Mouse (Mus musculus) myocyte (in vitro differentiated cells): ENCODE measurements around the gene Nav3. TPM values are rescaled to one million over a fixed set of nuclear protein-coding genes. Genes with fewer than 3 reads are reported as not detected.
"Not testable (repeated sequence)": the region's sequence is repeated elsewhere in the genome, so short reads cannot be mapped to it uniquely, and the experiment has no call there.

Experiments used
- H3K27me3 ChIP-seq: one replicate; pipeline ENCODE4 v1.6.1; 2011; ENCODE audit not compliant: control insufficient read depth, insufficient read depth, insufficient read length
- H3K36me3 ChIP-seq: one replicate; pipeline ENCODE4 v1.6.1; 2011; ENCODE audit not compliant: control insufficient read depth, insufficient read depth
- H3K4me2 ChIP-seq: one replicate; pipeline ENCODE4 v1.6.1; 2011; ENCODE audit warnings: low read depth, control low read depth
- H3K4me3 ChIP-seq: one replicate; pipeline ENCODE4 v1.5.1; 2011; ENCODE audit warnings: mild to moderate bottlenecking, control low read depth, moderate library complexity
- H3K79me2 ChIP-seq: one replicate; pipeline ENCODE4 v1.6.1; 2011; ENCODE audit not compliant: control insufficient read depth, insufficient read depth
- H3ac ChIP-seq: one replicate; pipeline ENCODE4 v1.6.1; 2011; ENCODE audit not compliant: control insufficient read depth, insufficient read length
- CEBPB ChIP-seq: IDR thresholded peaks from 2 replicates; pipeline ENCODE4 v1.6.1; 2011; ENCODE audit warnings: mild to moderate bottlenecking, moderate library complexity; ENCODE audit not compliant: poor library complexity, insufficient read depth, severe bottlenecking
- E2F4 ChIP-seq: IDR thresholded peaks from one replicate; pipeline ENCODE4 v1.6.1; 2011; ENCODE audit warnings: mild to moderate bottlenecking, control low read depth, moderate library complexity; ENCODE audit not compliant: insufficient read depth
- MAX ChIP-seq: IDR thresholded peaks from one replicate; pipeline ENCODE4 v1.6.1; 2011; ENCODE audit warnings: low read depth, mild to moderate bottlenecking, control low read depth
- MYOD1 ChIP-seq, 3 experiments: IDR thresholded peaks; one replicate each; pipeline ENCODE4 v1.6.1; 2011; ENCODE audit warnings: control low read depth in 2 of 3, low read depth in 2 of 3, mild to moderate bottlenecking in 2 of 3, moderate library complexity in 1 of 3; ENCODE audit not compliant: insufficient read length in 2 of 3, control insufficient read depth in 1 of 3
- MYOG ChIP-seq, 3 experiments: IDR thresholded peaks; one replicate each; pipeline ENCODE4 v1.6.1; 2011; ENCODE audit warnings: control low read depth in 2 of 3, low read depth in 2 of 3, mild to moderate bottlenecking in 2 of 3; ENCODE audit not compliant: insufficient read length in 2 of 3, control insufficient read depth in 1 of 3, insufficient read depth in 1 of 3
- POLR2A ChIP-seq: IDR thresholded peaks from one replicate; pipeline ENCODE4 v1.6.1; 2011; ENCODE audit warnings: low read depth, mild to moderate bottlenecking, control low read depth, moderate library complexity; ENCODE audit not compliant: insufficient read length
- POLR2AphosphoS2 ChIP-seq: IDR thresholded peaks from one replicate; pipeline ENCODE4 v1.6.1; 2011; ENCODE audit warnings: low read depth, control low read depth; ENCODE audit not compliant: insufficient read length
- REST ChIP-seq: IDR thresholded peaks from one replicate; pipeline ENCODE4 v1.6.1; 2011; ENCODE audit warnings: mild to moderate bottlenecking, control low read depth, moderate library complexity; ENCODE audit not compliant: insufficient read depth, insufficient read length
- SRF ChIP-seq: IDR thresholded peaks from one replicate; pipeline ENCODE4 v1.6.1; 2011; ENCODE audit warnings: low read depth; ENCODE audit not compliant: control insufficient read depth, insufficient read length
- TCF12 ChIP-seq: IDR thresholded peaks from one replicate; pipeline ENCODE4 v1.6.1; 2011; ENCODE audit warnings: mild to moderate bottlenecking, control low read depth; ENCODE audit not compliant: poor library complexity, insufficient read depth, severe bottlenecking
- TCF3 ChIP-seq: IDR thresholded peaks from one replicate; pipeline ENCODE4 v1.6.1; 2011; ENCODE audit warnings: low read depth, control low read depth; ENCODE audit not compliant: insufficient read length
- USF1 ChIP-seq: IDR thresholded peaks from one replicate; pipeline ENCODE4 v1.6.1; 2011; ENCODE audit warnings: low read depth, mild to moderate bottlenecking, control low read depth, moderate library complexity
- polyA plus RNA-seq: library from polyadenylated mRNA; unstranded; fragments of >200 nt; fragmentation: generic; extraction: Trizol; gene quantifications from one replicate; pipeline ENCODE4 v1.2.1, GENCODE M21; 2012; ENCODE audit warnings: missing spikeins

The Nav3 gene
- polyA plus RNA-seq, 1 experiment: 2.9 TPM

DNA sequence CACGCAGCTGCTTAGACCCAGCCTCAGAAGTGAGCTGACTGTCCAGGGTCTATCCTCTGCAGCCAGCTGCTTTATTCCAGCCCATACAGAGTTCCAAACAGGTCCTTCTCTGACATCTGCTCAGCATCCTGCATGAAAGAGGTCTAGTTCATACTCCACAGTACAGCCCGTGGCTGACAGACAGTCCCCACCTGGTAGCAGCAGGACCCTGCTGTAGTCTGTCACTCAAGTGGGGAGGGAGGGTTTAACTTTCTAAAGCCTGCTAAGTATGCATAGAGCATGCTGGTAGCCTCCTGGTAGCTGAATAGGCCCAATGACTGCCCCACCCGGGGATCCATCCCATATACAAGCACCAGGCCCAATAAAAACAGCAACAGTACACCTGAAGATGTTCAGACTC lies 40.4 kb downstream of the Nav3 start:
- Histone ChIP-seq H3K27me3 (no peaks in the 10 kb centered on the region), H3K36me3 (no peaks in the 10 kb centered on the region), H3K4me3 (no peak overlapping the region), H3K79me2 (no peaks in the 10 kb centered on the region), H3ac (no peak overlapping the region), H3K4me2 (no peak overlapping the region)
- TF ChIP-seq SRF (no peak), POLR2AphosphoS2 (no peak), E2F4 (no peak), USF1 (no peak), TCF12 (no peak), TCF3 (no peak), CEBPB (no peak)

DNA sequence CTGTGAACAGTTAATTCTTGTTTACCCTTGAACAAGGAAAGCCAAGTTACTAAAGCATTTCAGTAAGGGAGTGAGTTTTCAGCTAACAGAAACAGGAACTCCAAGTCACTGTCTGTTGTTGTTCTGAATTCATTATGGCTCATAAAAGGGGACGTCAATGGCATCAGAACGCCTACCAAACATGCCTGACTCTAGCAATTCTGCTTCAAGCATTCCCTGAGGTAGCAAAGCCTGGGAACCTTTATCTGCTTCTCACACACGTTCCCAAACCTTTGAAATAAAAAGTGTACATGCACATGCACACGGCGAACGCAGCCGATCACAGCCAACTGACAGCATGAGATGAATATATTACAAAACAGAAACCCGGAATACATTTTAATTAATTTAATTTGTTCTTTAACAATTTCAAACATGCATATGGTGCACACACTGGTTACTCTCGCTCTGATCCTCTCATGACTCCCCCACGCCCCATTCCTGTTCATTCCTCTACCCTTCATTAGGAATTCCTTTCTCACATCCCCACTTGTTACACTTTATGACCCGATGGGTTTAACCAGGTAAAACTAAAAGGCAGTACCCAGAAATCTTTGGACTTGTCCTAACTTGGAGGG lies 42.6 kb downstream of the Nav3 start:
- no peaks in the 10 kb centered on the region for H3K27me3 ChIP-seq
- H3K4me3 ChIP-seq: no peak overlapping the region
- no peaks in the 10 kb centered on the region for H3K36me3 ChIP-seq
- H3K79me2 ChIP-seq: no peaks in the 10 kb centered on the region
- TF ChIP-seq CEBPB (no peak), MAX (no peak), SRF (no peak), POLR2A (no peak), USF1 (no peak), TCF12 (no peak)
- no peak overlapping the region for H3ac ChIP-seq
- H3K4me2 ChIP-seq: no peak overlapping the region

DNA sequence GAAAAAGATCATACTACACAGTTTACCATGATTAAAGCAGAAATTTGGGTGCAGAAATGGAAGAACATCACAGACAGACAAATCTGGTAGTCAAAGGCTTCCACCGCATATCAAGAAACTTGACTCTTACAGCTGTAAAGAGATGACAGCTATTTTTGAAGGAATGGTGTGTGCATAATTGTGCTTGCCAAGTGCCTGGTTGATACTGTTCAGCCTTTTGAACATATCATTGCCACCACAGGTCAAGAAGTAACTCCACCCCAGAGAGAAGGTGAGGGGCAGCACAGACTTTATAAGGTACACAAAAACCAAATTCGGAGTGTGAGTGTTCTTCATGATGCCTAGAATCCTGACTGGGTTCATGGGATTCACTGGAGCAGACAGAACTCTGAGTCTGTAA lies 53.1 kb downstream of the Nav3 start:
- no peak overlapping the region for H3ac ChIP-seq
- H3K79me2 ChIP-seq: no peaks in the 10 kb centered on the region
- H3K4me3 ChIP-seq: no peak overlapping the region
- no peaks in the 10 kb centered on the region for H3K27me3 ChIP-seq
- no peak overlapping the region for H3K4me2 ChIP-seq
- TF ChIP-seq MYOG (IDR thresholded peaks at IDR 0.05; ENCODE audit: control insufficient read depth in 1 of 3, insufficient read depth in 1 of 3, insufficient read length in 2 of 3, low read depth in 2 of 3) (no peak), MYOD1 (IDR thresholded peaks at IDR 0.05; ENCODE audit: control insufficient read depth in 1 of 3, insufficient read length in 2 of 3, low read depth in 2 of 3) (no peak), MAX (no peak), SRF (no peak), POLR2A (no peak), TCF12 (no peak), USF1 (no peak), E2F4 (no peak), REST (no peak), POLR2AphosphoS2 (no peak), CEBPB (no peak), TCF3 (no peak)
- H3K36me3 ChIP-seq: no peaks in the 10 kb centered on the region

DNA sequence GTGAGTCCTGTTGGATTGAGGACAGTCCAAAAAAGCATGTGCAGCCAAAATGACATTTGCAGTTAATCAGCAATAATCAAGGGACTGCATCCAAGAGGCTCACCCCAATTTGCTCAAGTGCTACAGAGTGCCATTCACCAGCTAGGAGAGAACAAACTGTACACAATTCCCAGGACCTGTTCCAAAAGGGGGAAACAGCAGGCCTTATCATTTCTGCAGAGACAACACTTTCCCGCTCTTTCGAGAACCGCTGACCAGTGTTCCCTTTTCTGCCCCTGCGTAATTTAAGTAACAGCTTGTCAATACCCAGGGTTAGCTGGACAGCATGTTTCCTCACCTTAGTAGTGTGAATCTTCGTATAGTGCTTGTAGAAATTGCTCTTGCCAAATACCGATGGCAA lies 55.4 kb downstream of the Nav3 start:
- Histone ChIP-seq H3K27me3 (no peaks in the 10 kb centered on the region), H3ac (no peak overlapping the region), H3K79me2 (no peaks in the 10 kb centered on the region), H3K4me2 (no peak overlapping the region), H3K4me3 (no peak overlapping the region), H3K36me3 (no peaks in the 10 kb centered on the region)
- TF ChIP-seq TCF12: no peak
- TF ChIP-seq MYOD1 (IDR thresholded peaks at IDR 0.05; ENCODE audit: control insufficient read depth in 1 of 3, insufficient read length in 2 of 3, low read depth in 2 of 3): no peak
- no peak for TF ChIP-seq CEBPB
- TF ChIP-seq SRF: no peak

DNA sequence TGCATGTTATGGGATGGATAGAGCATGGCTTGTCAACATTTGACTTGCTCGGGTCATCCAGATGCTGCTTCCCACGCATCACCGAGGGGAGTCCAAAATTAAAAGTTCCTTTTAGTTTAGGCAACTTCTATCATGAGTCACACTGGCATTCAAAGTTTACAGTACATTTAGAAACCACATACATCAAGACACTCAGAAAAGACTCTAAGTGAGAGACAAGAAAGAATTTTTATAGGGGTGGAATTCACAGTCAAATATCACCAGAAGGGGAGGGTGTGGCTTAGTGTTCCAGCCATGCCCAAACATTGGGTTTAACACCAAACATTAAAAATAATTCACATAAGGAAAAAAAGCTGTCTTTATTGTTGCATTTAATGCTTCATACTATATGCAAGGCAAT lies 57.4 kb downstream of the Nav3 start:
- TF ChIP-seq TCF12 (no peak), POLR2A (no peak), CEBPB (no peak), USF1 (no peak), MYOG (IDR thresholded peaks at IDR 0.05; ENCODE audit: control insufficient read depth in 1 of 3, insufficient read depth in 1 of 3, insufficient read length in 2 of 3, low read depth in 2 of 3) (no peak), E2F4 (no peak), MAX (no peak), REST (no peak), TCF3 (no peak)
- no peak overlapping the region for H3K4me3 ChIP-seq
- no peak overlapping the region for H3ac ChIP-seq
- peak overlapping the region; percentile 31 for H3K4me2 ChIP-seq
- H3K36me3 ChIP-seq: no peaks in the 10 kb centered on the region
- H3K27me3 ChIP-seq: no peaks in the 10 kb centered on the region
- no peaks in the 10 kb centered on the region for H3K79me2 ChIP-seq

DNA sequence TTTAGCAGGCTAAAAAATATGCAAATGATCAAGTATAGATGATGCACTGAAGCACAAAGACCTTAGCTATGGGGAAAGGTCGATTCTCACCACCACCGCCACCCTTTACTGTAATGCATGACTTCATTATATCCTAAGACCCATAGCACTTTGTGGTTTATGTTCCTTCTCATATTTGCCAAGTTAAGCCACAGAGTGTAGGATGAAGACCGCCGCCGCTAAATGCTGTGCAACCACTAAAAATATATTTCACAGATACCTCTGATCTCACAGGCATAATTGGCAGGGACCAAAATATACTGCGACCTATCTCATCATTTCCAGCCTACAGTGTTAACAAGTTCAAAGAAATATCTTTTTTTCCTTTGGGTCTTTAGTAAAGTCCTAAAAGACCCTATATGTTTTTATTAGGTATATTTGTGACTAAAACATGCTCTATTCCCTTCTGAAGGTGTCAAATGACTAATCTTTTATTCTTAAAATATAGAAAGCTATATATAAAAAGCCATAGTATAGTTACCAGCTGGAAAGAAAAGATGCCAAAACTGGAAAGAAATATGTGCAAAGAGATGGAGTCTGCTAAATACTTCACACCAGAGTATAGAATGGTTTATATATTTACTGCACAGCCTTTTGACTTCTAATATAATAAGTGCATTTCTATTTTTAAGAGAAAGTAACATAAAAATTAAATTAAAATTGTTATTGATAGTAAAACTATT lies 69.4 kb downstream of the Nav3 start:
- Histone ChIP-seq H3K4me2 (no peak overlapping the region), H3K27me3 (no peaks in the 10 kb centered on the region), H3ac (no peak overlapping the region), H3K36me3 (no peaks in the 10 kb centered on the region), H3K4me3 (no peak overlapping the region), H3K79me2 (no peaks in the 10 kb centered on the region)
- TF ChIP-seq E2F4: no peak
- no peak for TF ChIP-seq TCF12
- TF ChIP-seq MYOG (IDR thresholded peaks at IDR 0.05; ENCODE audit: control insufficient read depth in 1 of 3, insufficient read depth in 1 of 3, insufficient read length in 2 of 3, low read depth in 2 of 3): no peak
- TF ChIP-seq POLR2AphosphoS2: no peak
- TF ChIP-seq TCF3: no peak
- TF ChIP-seq CEBPB: no peak
- TF ChIP-seq POLR2A: no peak
- no peak for TF ChIP-seq MAX
- no peak for TF ChIP-seq REST
- no peak for TF ChIP-seq SRF
- no peak for TF ChIP-seq USF1

DNA sequence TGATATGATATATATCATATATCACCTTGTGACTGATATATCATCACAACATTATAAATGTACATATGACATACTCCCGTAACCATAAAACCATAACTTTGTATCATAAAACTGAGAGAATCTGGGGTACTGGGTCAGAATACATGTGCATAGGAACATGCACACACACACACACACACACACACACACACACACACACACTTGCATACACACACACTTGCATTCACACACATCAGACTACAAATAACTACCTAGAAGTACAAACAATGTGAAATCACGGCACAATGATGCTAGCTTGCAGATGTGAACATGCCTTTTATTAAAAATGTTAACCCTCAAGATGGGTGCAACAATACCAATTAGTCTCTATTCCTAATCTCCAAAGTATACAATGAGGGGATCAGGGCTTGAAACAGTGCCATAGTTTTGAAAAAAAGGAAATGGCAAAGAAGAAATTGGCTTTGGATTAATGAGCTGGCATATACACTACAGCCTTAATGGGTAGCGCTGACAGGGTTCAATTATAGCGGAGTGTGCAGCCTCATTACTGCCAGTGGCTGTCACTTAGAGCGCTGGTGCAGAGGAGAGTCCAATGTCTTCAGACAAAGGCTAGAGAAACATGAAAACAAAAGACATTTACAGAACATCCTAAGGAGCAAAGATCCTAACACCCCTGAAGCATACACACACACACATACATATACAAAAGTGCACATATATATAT lies 72.3 kb downstream of the Nav3 start:
- H3ac ChIP-seq, H3K36me3 ChIP-seq, H3K4me3 ChIP-seq, H3K4me2 ChIP-seq, H3K79me2 ChIP-seq, H3K27me3 ChIP-seq: not testable (repeated sequence)
